Mouse (Mus musculus) lung, postnatal 0 days (tissue): Measurements from ENCODE around the gene Slc7a15.

Experiments
- CTCF ChIP-seq: IDR thresholded peaks from 2 replicates; pipeline ENCODE4 v1.5.1; 2016; ENCODE audit warnings: antibody characterized with exemption, mild to moderate bottlenecking
- EP300 ChIP-seq: IDR thresholded peaks from 2 replicates; pipeline ENCODE4 v1.6.1; 2016; ENCODE audit warnings: antibody characterized with exemption, mild to moderate bottlenecking, control low read depth

DNA sequence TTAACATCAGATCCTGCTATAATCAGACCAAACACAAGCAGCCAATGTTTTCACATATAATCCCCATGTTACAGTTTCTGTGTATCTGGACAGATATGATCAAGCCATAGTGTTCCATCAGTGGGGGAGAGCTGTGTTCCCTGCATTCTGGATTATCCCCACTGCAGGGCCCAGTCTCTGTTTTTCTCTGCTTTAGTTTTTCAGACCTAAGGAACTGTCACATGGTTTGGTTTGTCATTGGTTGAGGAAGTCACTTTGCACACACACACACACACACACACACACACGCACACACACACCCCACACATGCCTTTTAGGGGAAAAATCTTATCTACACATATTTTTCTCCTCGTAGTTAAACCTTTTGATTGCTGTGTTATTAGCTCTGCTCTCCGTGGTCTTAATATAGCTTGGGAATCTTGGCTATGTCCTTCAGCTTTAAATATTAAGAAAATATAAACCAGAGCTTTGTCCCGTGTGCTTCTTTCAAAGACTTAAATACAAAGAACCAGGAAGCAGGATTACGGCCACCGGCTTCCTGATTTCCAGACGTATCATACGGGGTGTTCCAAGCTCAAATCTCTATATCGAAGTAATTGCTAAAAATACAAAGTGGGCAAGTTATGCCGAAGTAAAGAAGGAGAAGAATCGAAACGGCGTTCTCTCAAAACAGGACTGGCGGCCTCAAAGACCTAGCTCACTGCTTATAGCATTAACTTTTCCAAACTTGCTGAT is 97.1 kb downstream of the Slc7a15 start:
- TF ChIP-seq CTCF (no peak), EP300 (no peak; the same call in 1 of the 2 replicates)
